Mouse (Mus musculus) stomach, embryonic 14.5 days (tissue): ENCODE measurements around the gene Olfr203. TPM values are rescaled to one million over a fixed set of nuclear protein-coding genes. Genes with fewer than 3 reads are reported as not detected.
"Not testable (repeated sequence)": the region's sequence is repeated elsewhere in the genome, so short reads cannot be mapped to it uniquely, and the experiment has no call there.

Source experiments
- ATAC-seq: fragments of 200-750 bp; cut with Nextera tagmentation; 2 replicates; pipeline ENCODE4 v1.8.0; 2017; ENCODE audit warnings: low read depth, moderate TSS enrichment; ENCODE audit not compliant: insufficient number of reproducible peaks, insufficient read depth, low FRiP score
- H3K27ac ChIP-seq: fragments of 300-500 bp; sonication (generic); 2 replicates; pipeline ENCODE4 v1.5.1; 2014; ENCODE audit warnings: mild to moderate bottlenecking, low read length, moderate library complexity, mixed read lengths
- H3K27me3 ChIP-seq: fragments of 300-500 bp; sonication (generic); 2 replicates; pipeline ENCODE4 v1.6.1; 2014; ENCODE audit warnings: low read length, control low read depth, mixed read lengths; ENCODE audit not compliant: control insufficient read depth, insufficient read depth
- H3K36me3 ChIP-seq: fragments of 300-500 bp; sonication (generic); 2 replicates; pipeline ENCODE4 v1.6.1; 2014; ENCODE audit warnings: mild to moderate bottlenecking, control low read depth, low read length, moderate library complexity, mixed read lengths; ENCODE audit not compliant: control insufficient read depth, insufficient read depth
- H3K4me1 ChIP-seq: fragments of 300-500 bp; sonication (generic); 2 replicates; pipeline ENCODE4 v1.6.1; 2014; ENCODE audit warnings: low read length, control low read depth, mixed read lengths; ENCODE audit not compliant: control insufficient read depth, insufficient read depth
- H3K4me2 ChIP-seq: fragments of 300-500 bp; sonication (generic); replicated peaks from 2 replicates; pipeline ENCODE4 v1.6.1; 2014; ENCODE audit warnings: low read depth, low read length, control low read depth
- H3K4me3 ChIP-seq: fragments of 300-500 bp; sonication (generic); 2 replicates; pipeline ENCODE4 v1.5.1; 2014; ENCODE audit warnings: low read depth, low read length, control low read depth
- H3K9ac ChIP-seq: fragments of 300-500 bp; sonication (generic); replicated peaks from 2 replicates; pipeline ENCODE4 v1.6.1; 2014; ENCODE audit warnings: low read depth, mild to moderate bottlenecking, control low read depth, low read length, moderate library complexity, mixed read lengths
- H3K9me3 ChIP-seq: fragments of 300-500 bp; sonication (generic); 2 replicates; pipeline ENCODE4 v1.6.1; 2016; ENCODE audit warnings: low read depth, low read length, control low read depth; ENCODE audit not compliant: control insufficient read depth
- WGBS: fragments of 180-500 bp; shearing (Covaris S2); extraction: QIAGEN DNeasy Blood & Tissue Kit; methylation state at CpG from one replicate; pipeline ENCODE4 v1.1.7; 2014; 5-methylcytosine and 5-hydroxymethylcytosine counted together
- polyA plus RNA-seq: library from polyadenylated mRNA; unstranded; fragments of >200 nt; fragmentation: Nextera tagmentation; extraction: Ambion mirVana; gene quantifications from 2 replicates; pipeline ENCODE4 v1.2.1, GENCODE M21; 2014

Gene Olfr203
- not detected in 2 replicates for polyA plus RNA-seq

GRCm38 (mm10) chr16:59298581-59298980 lies at the start of gene Olfr203:
Gene Olfr203, plus strand, starts transcription at chr16:59298881.
- H3K4me3 ChIP-seq, result no peak within 1 kb of the TSS
- H3K36me3 ChIP-seq, result no peaks in the 10 kb centered on the region
- no peak within 1 kb of the TSS for H3K27ac ChIP-seq
- H3K4me2 ChIP-seq, result no peak within 1 kb of the TSS
- H3K4me1 ChIP-seq, result no peaks in the 10 kb centered on the region
- no peak within 1 kb of the TSS for H3K9ac ChIP-seq
- no peak for ATAC-seq
- H3K9me3 ChIP-seq, result no peaks in the 10 kb centered on the region
- H3K27me3 ChIP-seq, result no peaks in the 10 kb centered on the region
- WGBS, result 82% methylated on average over 2 of the region's 2 CpGs

- no peaks in the 10 kb centered on the region for H3K9me3 ChIP-seq
- no peaks in the 10 kb centered on the region for H3K27me3 ChIP-seq
- ATAC-seq, result no peak
- no peak overlapping the region for H3K4me2 ChIP-seq
- WGBS, result 83% methylated on average over 17 of the region's 17 CpGs
- H3K9ac ChIP-seq, result no peak overlapping the region
- H3K4me3 ChIP-seq, result no peak overlapping the region
- no peaks in the 10 kb centered on the region for H3K36me3 ChIP-seq
- H3K4me1 ChIP-seq, result no peaks in the 10 kb centered on the region
- H3K27ac ChIP-seq, result no peak overlapping the region
Observed at GRCm38 (mm10) chr16:59249684-59250083, 49.0 kb upstream of the Olfr203 start.

GRCm38 (mm10) chr16:59269097-59269496 lies 29.6 kb upstream of the Olfr203 start:
- H3K9ac ChIP-seq, H3K9me3 ChIP-seq, H3K27me3 ChIP-seq, H3K4me3 ChIP-seq, H3K27ac ChIP-seq, H3K4me1 ChIP-seq, H3K36me3 ChIP-seq, ATAC-seq, H3K4me2 ChIP-seq: not testable (repeated sequence)
- WGBS, result 68% methylated on average over 4 of the region's 4 CpGs

GRCm38 (mm10) chr16:59272532-59272931 lies 26.1 kb upstream of the Olfr203 start, which contains the start of gene Olfr201:
Gene Olfr201, minus strand, starts transcription at chr16:59272632.
- 84% methylated on average over 4 of the region's 4 CpGs for WGBS
- ATAC-seq, result not testable (repeated sequence)

GRCm38 (mm10) chr16:59280542-59280941 lies 18.1 kb upstream of the Olfr203 start:
- no peak overlapping the region for H3K9ac ChIP-seq
- 72% methylated on average over 3 of the region's 3 CpGs for WGBS

More at GRCm38 (mm10) chr16:59272532-59272931, 26.1 kb upstream of the Olfr203 start, which contains the start of gene Olfr201:
- not testable (repeated sequence) for H3K9ac ChIP-seq, H3K4me3 ChIP-seq, H3K4me1 ChIP-seq, H3K27ac ChIP-seq, H3K9me3 ChIP-seq, H3K36me3 ChIP-seq, H3K27me3 ChIP-seq, H3K4me2 ChIP-seq

GRCm38 (mm10) chr16:59283476-59283875 lies 15.2 kb upstream of the Olfr203 start:
- no peak overlapping the region for H3K9ac ChIP-seq
- no peak overlapping the region for H3K4me2 ChIP-seq
- no peak overlapping the region for H3K4me3 ChIP-seq
- H3K27me3 ChIP-seq, result no peaks in the 10 kb centered on the region
- H3K36me3 ChIP-seq, result no peaks in the 10 kb centered on the region
- no peak for ATAC-seq
- H3K4me1 ChIP-seq, result no peaks in the 10 kb centered on the region
- no peaks in the 10 kb centered on the region for H3K9me3 ChIP-seq
- H3K27ac ChIP-seq, result no peak overlapping the region
- 63% methylated on average over 1 of the region's 1 CpGs for WGBS

More at GRCm38 (mm10) chr16:59280542-59280941, 18.1 kb upstream of the Olfr203 start:
- no peak for ATAC-seq
- Histone ChIP-seq H3K4me1 (no peaks in the 10 kb centered on the region), H3K4me2 (no peak overlapping the region), H3K4me3 (no peak overlapping the region), H3K36me3 (no peaks in the 10 kb centered on the region), H3K9me3 (no peaks in the 10 kb centered on the region), H3K27me3 (no peaks in the 10 kb centered on the region), H3K27ac (no peak overlapping the region)

GRCm38 (mm10) chr16:59286693-59287092 lies 12.0 kb upstream of the Olfr203 start, which contains the start of gene Olfr202:
Gene Olfr202, minus strand, starts transcription at chr16:59286793.
- 94% methylated on average over 1 of the region's 1 CpGs for WGBS
- H3K27me3 ChIP-seq, result no peaks in the 10 kb centered on the region
- no peak for ATAC-seq

GRCm38 (mm10) chr16:59287576-59287975 lies 11.1 kb upstream of the Olfr203 start:
- H3K36me3 ChIP-seq, H3K4me2 ChIP-seq, H3K4me3 ChIP-seq, H3K27ac ChIP-seq, H3K27me3 ChIP-seq, ATAC-seq, H3K9ac ChIP-seq, H3K9me3 ChIP-seq, H3K4me1 ChIP-seq: not testable (repeated sequence)
- WGBS, result 72% methylated on average over 9 of the region's 9 CpGs

More at GRCm38 (mm10) chr16:59286693-59287092, 12.0 kb upstream of the Olfr203 start, which contains the start of gene Olfr202:
- Histone ChIP-seq H3K9ac (no peak within 1 kb of the TSS), H3K36me3 (no peaks in the 10 kb centered on the region), H3K4me1 (no peaks in the 10 kb centered on the region), H3K4me2 (no peak within 1 kb of the TSS), H3K4me3 (no peak within 1 kb of the TSS), H3K9me3 (no peaks in the 10 kb centered on the region), H3K27ac (no peak within 1 kb of the TSS)

- Histone ChIP-seq H3K27me3 (no peaks in the 10 kb centered on the region), H3K36me3 (no peaks in the 10 kb centered on the region), H3K4me1 (no peaks in the 10 kb centered on the region), H3K4me3 (no peak within 1 kb of the TSS), H3K9ac (no peak within 1 kb of the TSS), H3K4me2 (no peak within 1 kb of the TSS), H3K9me3 (no peaks in the 10 kb centered on the region), H3K27ac (no peak within 1 kb of the TSS)
- no peak for ATAC-seq
Observed at GRCm38 (mm10) chr16:59318148-59318547, 19.5 kb downstream of the Olfr203 start, which contains the start of gene Olfr204. Gene Olfr204, minus strand, starts transcription at chr16:59318248.
